Mouse (Mus musculus): ENCODE measurements around the gene Zbtb11.
"Not testable (repeated sequence)": the region's sequence is repeated elsewhere in the genome, so short reads cannot be mapped to it uniquely, and the experiment has no call there.

The Zbtb11 gene

GRCm38 (mm10) chr16:55973431-55974255 lies at the start of gene Zbtb11:
Zbtb11 (plus strand) TSS chr16:55973883.
- peak; percentile 99 for DNase-seq (ENCODE audit: inconsistent age in 2 of 2, low spot score in 1 of 2)

GRCm38 (mm10) chr16:55924010-55924409 lies 49.7 kb upstream of the Zbtb11 start:
- no peak for DNase-seq (ENCODE audit: inconsistent age in 2 of 2, low spot score in 1 of 2)

- peak in 1 of 2 experiments; percentile 58 for DNase-seq (ENCODE audit: inconsistent age in 2 of 2, low spot score in 1 of 2)
These were observed 39.9 kb upstream of the Zbtb11 start for GRCm38 (mm10) chr16:55933681-55934343.

- DNase-seq (ENCODE audit: inconsistent age in 2 of 2, low spot score in 1 of 2), result peak; percentile 93 to 98
These were observed 39.1 kb upstream of the Zbtb11 start, which contains the start of gene Cep97 for GRCm38 (mm10) chr16:55934453-55935037. Cep97 (minus strand) TSS chr16:55934855.

- no peak for DNase-seq (ENCODE audit: inconsistent age in 2 of 2, low spot score in 1 of 2)
These were observed 34.9 kb upstream of the Zbtb11 start for GRCm38 (mm10) chr16:55938761-55939160.

GRCm38 (mm10) chr16:55939703-55940102 lies 34.0 kb upstream of the Zbtb11 start:
- no peak for DNase-seq (ENCODE audit: inconsistent age in 2 of 2, low spot score in 1 of 2)

GRCm38 (mm10) chr16:55940781-55941180 lies 32.9 kb upstream of the Zbtb11 start:
- DNase-seq (ENCODE audit: inconsistent age in 2 of 2, low spot score in 1 of 2), result no peak

- DNase-seq (ENCODE audit: inconsistent age in 2 of 2, low spot score in 1 of 2), result no peak
These were observed 26.4 kb upstream of the Zbtb11 start for GRCm38 (mm10) chr16:55947266-55947665.

GRCm38 (mm10) chr16:55947876-55948410 lies 25.7 kb upstream of the Zbtb11 start:
- not testable (repeated sequence) for DNase-seq (ENCODE audit: inconsistent age in 2 of 2, low spot score in 1 of 2)

GRCm38 (mm10) chr16:55948963-55949362 lies 24.7 kb upstream of the Zbtb11 start:
- no peak for DNase-seq (ENCODE audit: inconsistent age in 2 of 2, low spot score in 1 of 2)

GRCm38 (mm10) chr16:55950462-55950861 lies 23.2 kb upstream of the Zbtb11 start:
- no peak for DNase-seq (ENCODE audit: inconsistent age in 2 of 2, low spot score in 1 of 2)

GRCm38 (mm10) chr16:55950946-55951678 lies 22.6 kb upstream of the Zbtb11 start:
- DNase-seq (ENCODE audit: inconsistent age in 2 of 2, low spot score in 1 of 2), result peak; percentile 50 to 94

GRCm38 (mm10) chr16:55951679-55952327 lies 21.9 kb upstream of the Zbtb11 start:
- DNase-seq (ENCODE audit: inconsistent age in 2 of 2, low spot score in 1 of 2), result no peak

- DNase-seq (ENCODE audit: inconsistent age in 2 of 2, low spot score in 1 of 2), result no peak
These were observed 20.9 kb upstream of the Zbtb11 start for GRCm38 (mm10) chr16:55952771-55953170.

GRCm38 (mm10) chr16:55954196-55954595 lies 19.5 kb upstream of the Zbtb11 start:
- not testable (repeated sequence) for DNase-seq (ENCODE audit: inconsistent age in 2 of 2, low spot score in 1 of 2)

GRCm38 (mm10) chr16:55963068-55963467 lies 10.6 kb upstream of the Zbtb11 start:
- DNase-seq (ENCODE audit: inconsistent age in 2 of 2, low spot score in 1 of 2), result not testable (repeated sequence)

GRCm38 (mm10) chr16:55964126-55964949 lies 9.3 kb upstream of the Zbtb11 start:
- peak; percentile 44 to 75 for DNase-seq (ENCODE audit: inconsistent age in 2 of 2, low spot score in 1 of 2)

GRCm38 (mm10) chr16:55966212-55966871 lies 7.3 kb upstream of the Zbtb11 start, which contains the start of gene Rpl24:
Rpl24 (plus strand) TSS chr16:55966275.
- DNase-seq (ENCODE audit: inconsistent age in 2 of 2, low spot score in 1 of 2), result peak; percentile 94 to 98

- DNase-seq (ENCODE audit: inconsistent age in 2 of 2, low spot score in 1 of 2), result no peak
These were observed 6.5 kb upstream of the Zbtb11 start for GRCm38 (mm10) chr16:55967221-55967620.
